Mouse (Mus musculus) mammary gland, adult 2 months (tissue): ENCODE data around the gene Cops9. TPM values are rescaled to one million over a fixed set of nuclear protein-coding genes. Genes with fewer than 3 reads are reported as not detected.

ENCODE experiments used
- polyA plus RNA-seq: library from polyadenylated mRNA; depleted of rRNA; stranded (reverse); fragments of >200 nt; gene quantifications from 2 replicates; pipeline ENCODE4 v1.2.3, GENCODE M21; 2012; ENCODE audit warnings: low replicate concordance; rRNA removed

Gene Cops9
- 79.5 and 115 TPM in 2 replicates for polyA plus RNA-seq

GRCm38 (mm10) chr1:92641514-92642272 is at the start of gene Cops9:
Gene Cops9, minus strand, starts transcription at chr1:92641985.

GRCm38 (mm10) chr1:92648673-92649072 is 6.9 kb upstream of the Cops9 start, which contains the start of gene Otos:
Gene Otos, minus strand, starts transcription at chr1:92648841.

DNA sequence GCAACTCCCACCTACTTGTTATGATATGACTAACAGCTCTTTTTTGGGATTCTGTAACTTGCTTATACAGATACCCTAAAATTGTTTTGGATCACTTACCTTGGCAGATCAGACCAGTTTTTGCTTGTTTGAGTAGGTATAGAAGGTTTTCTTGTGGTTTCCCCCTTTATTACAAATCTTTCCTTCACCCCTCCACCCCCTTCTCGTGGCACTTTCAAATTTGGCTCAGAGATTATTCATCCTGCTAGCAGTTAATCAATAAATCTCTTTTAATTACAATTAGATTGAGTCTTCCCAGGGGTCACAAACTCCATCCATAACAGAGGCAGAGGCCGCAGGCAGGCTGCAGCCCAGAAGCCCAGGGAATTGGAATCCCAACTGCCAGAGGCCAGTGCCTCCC is 24.3 kb downstream of the Cops9 start, which contains the start of gene Olfr12:
TSS of gene Olfr12 (plus strand) at position 301 of the 400 bp plus-strand sequence.

GRCm38 (mm10) chr1:92605482-92605881 is 36.3 kb downstream of the Cops9 start, which contains the start of gene Olfr1410:
Gene Olfr1410, plus strand, starts transcription at chr1:92605782.

DNA sequence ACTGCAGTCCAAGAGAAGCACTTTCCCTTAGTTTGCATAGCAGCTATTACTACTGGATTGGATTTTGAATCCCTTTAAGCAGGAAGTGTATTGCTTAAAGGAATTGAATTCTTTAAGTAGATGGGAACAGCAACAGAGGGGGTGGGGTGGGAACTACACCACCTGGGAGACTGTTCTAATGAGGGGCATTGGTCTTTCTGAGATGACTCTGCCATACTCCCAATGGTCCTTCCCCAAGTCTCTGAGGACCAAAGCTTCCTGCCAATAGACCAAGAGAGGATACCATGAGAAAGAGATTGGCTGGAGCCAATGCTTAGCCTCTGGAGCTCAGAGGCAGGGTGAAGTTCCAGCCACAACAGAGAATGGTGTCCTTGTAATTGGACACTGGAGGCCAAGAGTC is 47.7 kb downstream of the Cops9 start, which contains the start of gene Olfr1411:
TSS of gene Olfr1411 (plus strand) at position 301 of the 400 bp plus-strand sequence.

Other genes starting within 250 kb of the Cops9 start
- 103 and 247 TPM in 2 replicates for gene Ndufa10, start 168.1 kb downstream of the Cops9 start, polyA plus RNA-seq
- not detected in 2 replicates for gene Olfr1416, start 156.9 kb downstream of the Cops9 start, polyA plus RNA-seq
- not detected in 2 replicates for gene Olfr1415, start 145.9 kb downstream of the Cops9 start, polyA plus RNA-seq
- not detected in 2 replicates for gene Olfr1414, start 123.3 kb downstream of the Cops9 start, polyA plus RNA-seq
- not detected in 2 replicates for gene Olfr1413, start 70.7 kb downstream of the Cops9 start, polyA plus RNA-seq
- not detected in 2 replicates for gene Olfr1412, start 56.2 kb downstream of the Cops9 start, polyA plus RNA-seq
- gene Olfr1411, start 47.6 kb downstream of the Cops9 start, polyA plus RNA-seq, result not detected in 2 replicates
- gene Olfr1410, start 36.2 kb downstream of the Cops9 start, polyA plus RNA-seq, result not detected in 2 replicates
- not detected in 2 replicates for gene Olfr12, start 24.2 kb downstream of the Cops9 start, polyA plus RNA-seq
- gene Otos, start 6.9 kb upstream of the Cops9 start, polyA plus RNA-seq, result 0.81 and 1.2 TPM in 2 replicates
- 28.3 and 48.2 TPM in 2 replicates for gene Gpc1, start 189.7 kb upstream of the Cops9 start, polyA plus RNA-seq